25 mouse cellular contexts compared by ENCODE assay signal in the genomic region with DNA sequence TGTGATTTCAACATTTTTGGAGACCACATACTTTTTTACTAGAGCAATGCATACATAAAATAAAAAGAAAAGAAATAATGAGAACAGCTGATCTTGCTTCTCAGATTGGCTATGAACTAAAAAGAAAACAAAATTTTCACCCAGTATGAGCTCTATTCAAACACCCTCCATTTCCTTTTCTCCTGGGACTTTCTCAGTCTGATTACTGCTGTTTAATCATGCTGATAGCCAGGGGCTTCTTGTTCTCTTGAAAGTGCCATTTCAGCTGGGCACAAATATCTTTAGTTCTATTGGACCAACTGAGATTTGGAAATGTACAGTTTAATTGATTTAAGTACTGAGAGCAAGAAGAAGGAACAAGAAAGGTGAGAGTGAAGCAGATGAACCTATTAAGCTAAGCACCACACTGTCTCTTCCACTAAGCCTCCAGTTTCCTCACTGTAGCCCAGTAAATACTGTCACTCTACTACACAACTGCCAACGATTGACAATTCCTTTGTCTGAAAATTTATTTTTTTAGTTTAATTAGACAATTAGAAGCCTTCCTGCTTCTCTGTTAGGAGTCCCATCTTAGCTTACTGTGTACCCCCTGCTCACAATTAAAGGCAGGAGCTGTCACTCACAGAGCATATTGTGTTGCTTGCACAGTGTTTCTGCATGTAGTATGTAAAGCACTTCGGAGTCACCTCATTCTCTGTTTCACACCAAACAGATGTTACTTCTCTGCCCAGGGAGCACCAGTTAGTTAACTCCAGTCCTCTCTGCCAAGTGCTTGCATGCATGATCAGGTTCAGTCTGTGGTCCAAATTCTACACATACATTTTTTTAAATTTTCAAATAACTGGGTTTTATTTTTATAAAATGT.
DNase-seq lines count a peak whose midpoint lies in the region; ATAC-seq and TF ChIP-seq lines count a peak whose summit lies in the region.
"Had no signal": no experiment of that assay in that cellular context is flagged by ENCODE, and none has a peak within 500 bp of the region (broad histone marks: within the 10 kb centered on the region; RNA-seq: fewer than 3 reads in every experiment).

No protein-coding gene starts in this region.

- H3K9ac ChIP-seq in embryonic facial prominence, embryonic 14.5 days (ENCODE audit: low read depth, low read length), result no peak overlapping the region
- no peak overlapping the region for H3K9ac ChIP-seq in midbrain, embryonic 14.5 days (replicated peaks; ENCODE audit: low read length)
- H3K9ac ChIP-seq in midbrain, embryonic 11.5 days (ENCODE audit: low read length), result no peak overlapping the region
- no peak overlapping the region for H3K9ac ChIP-seq in forebrain, embryonic 16.5 days (replicated peaks; ENCODE audit: low read depth, low read length)
- H3K9ac ChIP-seq in hindbrain, embryonic 16.5 days (ENCODE audit: low read depth, low read length), result no peak overlapping the region
- H3K9ac ChIP-seq: embryonic facial prominence, embryonic 12.5 days; limb, embryonic 15.5 days; liver, embryonic 14.5 days; lung, embryonic 15.5 days; neural tube, embryonic 12.5 days; stomach, embryonic 15.5 days had no signal

- H3K4me1 ChIP-seq in embryonic facial prominence, embryonic 14.5 days (ENCODE audit: control insufficient read depth, insufficient read depth, low read length), result no peaks in the 10 kb centered on the region
- no peaks in the 10 kb centered on the region for H3K4me1 ChIP-seq in embryonic facial prominence, embryonic 10.5 days
- no peaks in the 10 kb centered on the region for H3K4me1 ChIP-seq in midbrain, embryonic 14.5 days (ENCODE audit: control insufficient read depth, insufficient read depth, low read length)
- no peaks in the 10 kb centered on the region for H3K4me1 ChIP-seq in midbrain, embryonic 11.5 days (ENCODE audit: control insufficient read depth, insufficient read depth, low read length)
- peaks cover 4% of the 10 kb centered on the region; the same call in 1 of the 2 replicates for H3K4me1 ChIP-seq in forebrain, embryonic 16.5 days (replicated peaks; ENCODE audit: control insufficient read depth, insufficient read depth, low read length)
- H3K4me1 ChIP-seq in hindbrain, embryonic 16.5 days (ENCODE audit: control insufficient read depth, insufficient read depth, low read depth, low read length), result no peaks in the 10 kb centered on the region
- no peaks in the 10 kb centered on the region for H3K4me1 ChIP-seq in kidney, adult 2 months (ENCODE audit: control insufficient read depth, insufficient read depth, low read length)
- H3K4me1 ChIP-seq: embryonic facial prominence, embryonic 12.5 days; heart, embryonic 10.5 days; limb, embryonic 15.5 days; lung, embryonic 15.5 days; megakaryocyte, embryonic 14.5 days; neural tube, embryonic 12.5 days; stomach, embryonic 15.5 days had no signal

- no peak overlapping the region for H3K4me3 ChIP-seq in embryonic facial prominence, embryonic 14.5 days (ENCODE audit: low read depth, low read length)
- no peak overlapping the region for H3K4me3 ChIP-seq in embryonic facial prominence, embryonic 10.5 days
- no peak overlapping the region for H3K4me3 ChIP-seq in midbrain, embryonic 14.5 days (replicated peaks; ENCODE audit: low read depth, low read length)
- no peak overlapping the region for H3K4me3 ChIP-seq in midbrain, embryonic 11.5 days (ENCODE audit: low read depth, low read length)
- H3K4me3 ChIP-seq in forebrain, embryonic 16.5 days (replicated peaks; ENCODE audit: low read length), result no peak overlapping the region
- no peak overlapping the region for H3K4me3 ChIP-seq in hindbrain, embryonic 16.5 days (ENCODE audit: low read length)
- no peak overlapping the region for H3K4me3 ChIP-seq in kidney, adult 2 months (ENCODE audit: insufficient read depth, low read depth, low read length)
- H3K4me3 ChIP-seq: embryonic facial prominence, embryonic 12.5 days; erythroblast, embryonic 14.5 days; heart, embryonic 10.5 days; limb, embryonic 15.5 days; lung, embryonic 15.5 days; megakaryocyte, embryonic 14.5 days; neural tube, embryonic 12.5 days; stomach, embryonic 15.5 days had no signal

- H3K9me3 ChIP-seq in embryonic facial prominence, embryonic 14.5 days (ENCODE audit: control insufficient read depth, low read length), result no peaks in the 10 kb centered on the region
- no peaks in the 10 kb centered on the region for H3K9me3 ChIP-seq in embryonic facial prominence, embryonic 10.5 days
- H3K9me3 ChIP-seq in midbrain, embryonic 14.5 days (ENCODE audit: control insufficient read depth, low read length), result no peaks in the 10 kb centered on the region
- H3K9me3 ChIP-seq in midbrain, embryonic 11.5 days (ENCODE audit: control insufficient read depth, low read length), result no peaks in the 10 kb centered on the region
- H3K9me3 ChIP-seq in forebrain, embryonic 16.5 days (ENCODE audit: control insufficient read depth, low read length), result no peaks in the 10 kb centered on the region
- H3K9me3 ChIP-seq in hindbrain, embryonic 16.5 days (ENCODE audit: control insufficient read depth, low read length), result no peaks in the 10 kb centered on the region
- H3K9me3 ChIP-seq: embryonic facial prominence, embryonic 12.5 days; heart, embryonic 10.5 days; limb, embryonic 15.5 days; lung, embryonic 15.5 days; megakaryocyte, embryonic 14.5 days; neural tube, embryonic 12.5 days; stomach, embryonic 15.5 days had no signal

- no peak overlapping the region for H3K27ac ChIP-seq in embryonic facial prominence, embryonic 14.5 days (replicated peaks; ENCODE audit: low read depth, low read length)
- H3K27ac ChIP-seq in embryonic facial prominence, embryonic 10.5 days (replicated peaks), result no peak overlapping the region
- no peak overlapping the region for H3K27ac ChIP-seq in midbrain, embryonic 14.5 days (replicated peaks; ENCODE audit: low read depth, low read length)
- H3K27ac ChIP-seq in midbrain, embryonic 11.5 days (ENCODE audit: low read depth, low read length), result no peak overlapping the region
- no peak overlapping the region for H3K27ac ChIP-seq in forebrain, embryonic 16.5 days (ENCODE audit: low read length)
- H3K27ac ChIP-seq in hindbrain, embryonic 16.5 days (ENCODE audit: low read depth, low read length), result no peak overlapping the region
- H3K27ac ChIP-seq in kidney, adult 2 months (ENCODE audit: insufficient read depth, low read depth, low read length), result no peak overlapping the region
- H3K27ac ChIP-seq: embryonic facial prominence, embryonic 12.5 days; heart, embryonic 10.5 days; limb, embryonic 15.5 days; liver, embryonic 14.5 days; lung, embryonic 15.5 days; neural tube, embryonic 12.5 days; stomach, embryonic 15.5 days had no signal

- no peaks in the 10 kb centered on the region for H3K27me3 ChIP-seq in embryonic facial prominence, embryonic 14.5 days (replicated peaks; ENCODE audit: control insufficient read depth, insufficient read depth, low read length)
- no peaks in the 10 kb centered on the region for H3K27me3 ChIP-seq in embryonic facial prominence, embryonic 10.5 days (replicated peaks; ENCODE audit: low read depth, poor library complexity, severe bottlenecking)
- no peaks in the 10 kb centered on the region for H3K27me3 ChIP-seq in midbrain, embryonic 14.5 days (ENCODE audit: control insufficient read depth, insufficient read depth, low read length)
- H3K27me3 ChIP-seq in midbrain, embryonic 11.5 days (ENCODE audit: control insufficient read depth, insufficient read depth, low read length), result no peaks in the 10 kb centered on the region
- H3K27me3 ChIP-seq in forebrain, embryonic 16.5 days (replicated peaks; ENCODE audit: control insufficient read depth, insufficient read depth, low read length), result no peaks in the 10 kb centered on the region
- H3K27me3 ChIP-seq in hindbrain, embryonic 16.5 days (replicated peaks; ENCODE audit: control insufficient read depth, insufficient read depth, low read length), result no peaks in the 10 kb centered on the region
- H3K27me3 ChIP-seq in kidney, adult 2 months (replicated peaks; ENCODE audit: control insufficient read depth, insufficient read depth, low read length), result no peaks in the 10 kb centered on the region
- H3K27me3 ChIP-seq: embryonic facial prominence, embryonic 12.5 days; limb, embryonic 15.5 days; lung, embryonic 15.5 days; megakaryocyte, embryonic 14.5 days; neural tube, embryonic 12.5 days; stomach, embryonic 15.5 days had no signal

- no peaks in the 10 kb centered on the region for H3K36me3 ChIP-seq in embryonic facial prominence, embryonic 14.5 days (ENCODE audit: control insufficient read depth, insufficient read depth, low read length)
- H3K36me3 ChIP-seq in embryonic facial prominence, embryonic 10.5 days (replicated peaks), result no peaks in the 10 kb centered on the region
- no peaks in the 10 kb centered on the region for H3K36me3 ChIP-seq in midbrain, embryonic 14.5 days (ENCODE audit: control insufficient read depth, insufficient read depth, low read length)
- no peaks in the 10 kb centered on the region for H3K36me3 ChIP-seq in midbrain, embryonic 11.5 days (ENCODE audit: control insufficient read depth, insufficient read depth, low read length)
- no peaks in the 10 kb centered on the region for H3K36me3 ChIP-seq in forebrain, embryonic 16.5 days (ENCODE audit: control insufficient read depth, insufficient read depth)
- H3K36me3 ChIP-seq in hindbrain, embryonic 16.5 days (ENCODE audit: control insufficient read depth, insufficient read depth, low read length), result no peaks in the 10 kb centered on the region
- H3K36me3 ChIP-seq in kidney, adult 2 months (ENCODE audit: control insufficient read depth, insufficient read depth, low read length), result no peaks in the 10 kb centered on the region
- H3K36me3 ChIP-seq: embryonic facial prominence, embryonic 12.5 days; heart, embryonic 10.5 days; limb, embryonic 15.5 days; lung, embryonic 15.5 days; neural tube, embryonic 12.5 days; stomach, embryonic 15.5 days had no signal

- no peak for ATAC-seq in embryonic facial prominence, embryonic 14.5 days (ENCODE audit: low read depth)
- ATAC-seq in midbrain, embryonic 14.5 days (ENCODE audit: low FRiP score, low TSS enrichment), result no peak; the same call in 1 of the 2 replicates
- no peak for ATAC-seq in midbrain, embryonic 11.5 days (ENCODE audit: low FRiP score)
- ATAC-seq in forebrain, embryonic 16.5 days, result peak; percentile 93
- peak; percentile 76 for ATAC-seq in hindbrain, embryonic 16.5 days
- ATAC-seq: intestine, embryonic 16.5 days had no signal

- TF ChIP-seq CTCF in kidney, adult 2 months (conservative IDR thresholded peaks at IDR 0.05; ENCODE audit: insufficient read depth, insufficient read length, low read depth, low read length), result no peak

- H3K4me2 ChIP-seq in embryonic facial prominence, embryonic 14.5 days (ENCODE audit: low read depth, low read length), result no peak overlapping the region
- no peak overlapping the region for H3K4me2 ChIP-seq in midbrain, embryonic 14.5 days (ENCODE audit: low read length)
- H3K4me2 ChIP-seq in midbrain, embryonic 11.5 days, result no peak overlapping the region
- no peak overlapping the region for H3K4me2 ChIP-seq in forebrain, embryonic 16.5 days (ENCODE audit: low read length)
- H3K4me2 ChIP-seq in hindbrain, embryonic 16.5 days (ENCODE audit: low read length), result no peak overlapping the region
- H3K4me2 ChIP-seq: embryonic facial prominence, embryonic 12.5 days; limb, embryonic 15.5 days; lung, embryonic 15.5 days; neural tube, embryonic 12.5 days; stomach, embryonic 15.5 days had no signal

- DNase-seq in embryonic facial prominence, embryonic 14.5 days (ENCODE audit: low spot score), result peak; percentile 0
- DNase-seq in embryonic facial prominence, embryonic 10.5 days (ENCODE audit: low spot score), result no peak
- DNase-seq in midbrain, embryonic 14.5 days, result peak; percentile 6
- DNase-seq in midbrain, embryonic 11.5 days (ENCODE audit: low spot score, missing footprints), result no peak
- DNase-seq in kidney, adult 2 months, result no peak
- DNase-seq in right cerebral cortex, adult 2 months (ENCODE audit: low spot score in 2 of 2), result no peak
- DNase-seq: adrenal gland, postnatal 36 days; cerebellum, adult 11 months; cerebellum, adult 9-11 months; kidney, postnatal 25 days; lung, postnatal 36 days; right cerebral cortex, adult 18-20 months; thymus, postnatal 25 days had no signal

- no peak for TF ChIP-seq POLR2A in kidney, adult 2 months (IDR thresholded peaks at IDR 0.05; ENCODE audit: low read depth, low read length)

- 67% methylated on average over 2 of the region's 2 CpGs for WGBS in embryonic facial prominence, embryonic 14.5 days
- WGBS in embryonic facial prominence, embryonic 10.5 days, result 74% methylated on average over 2 of the region's 2 CpGs
- 66% methylated on average over 2 of the region's 2 CpGs for WGBS in midbrain, embryonic 14.5 days
- WGBS in midbrain, embryonic 11.5 days, result 71% methylated on average over 2 of the region's 2 CpGs
- WGBS in forebrain, embryonic 16.5 days, result 46% methylated on average over 2 of the region's 2 CpGs
- WGBS in hindbrain, embryonic 16.5 days, result 48% methylated on average over 2 of the region's 2 CpGs
- 72% methylated on average over 2 of the region's 2 CpGs for WGBS in kidney, adult 2 months

Comparison
In these comparisons a context has a peak if more than half of its experiments do, and no peak if none do; other contexts are left out.
1. DNase-seq: peak in embryonic facial prominence, embryonic 14.5 days (single experiment) and midbrain, embryonic 14.5 days (single experiment); none in embryonic facial prominence, embryonic 10.5 days (single experiment), midbrain, embryonic 11.5 days (single experiment), kidney, adult 2 months (single experiment) and right cerebral cortex, adult 2 months (0 of 2).
2. ATAC-seq: peak in forebrain, embryonic 16.5 days (single experiment) and hindbrain, embryonic 16.5 days (single experiment); none in embryonic facial prominence, embryonic 14.5 days (single experiment), midbrain, embryonic 14.5 days (single experiment) and midbrain, embryonic 11.5 days (single experiment).